Mouse (Mus musculus) stomach, embryonic 14.5 days (tissue): ENCODE results near the gene E030025P04Rik. TPM values are rescaled to one million over a fixed set of nuclear protein-coding genes. Genes with fewer than 3 reads are reported as not detected.

ENCODE experiments used
- ATAC-seq: fragments of 200-750 bp; cut with Nextera tagmentation; 2 replicates; pipeline ENCODE4 v1.8.0; 2017; ENCODE audit warnings: low read depth, moderate TSS enrichment; ENCODE audit not compliant: insufficient number of reproducible peaks, insufficient read depth, low FRiP score
- H3K27ac ChIP-seq: fragments of 300-500 bp; sonication (generic); 2 replicates; pipeline ENCODE4 v1.5.1; 2014; ENCODE audit warnings: mild to moderate bottlenecking, low read length, moderate library complexity, mixed read lengths
- H3K27me3 ChIP-seq: fragments of 300-500 bp; sonication (generic); 2 replicates; pipeline ENCODE4 v1.6.1; 2014; ENCODE audit warnings: low read length, control low read depth, mixed read lengths; ENCODE audit not compliant: control insufficient read depth, insufficient read depth
- H3K36me3 ChIP-seq: fragments of 300-500 bp; sonication (generic); 2 replicates; pipeline ENCODE4 v1.6.1; 2014; ENCODE audit warnings: mild to moderate bottlenecking, control low read depth, low read length, moderate library complexity, mixed read lengths; ENCODE audit not compliant: control insufficient read depth, insufficient read depth
- H3K4me1 ChIP-seq: fragments of 300-500 bp; sonication (generic); 2 replicates; pipeline ENCODE4 v1.6.1; 2014; ENCODE audit warnings: low read length, control low read depth, mixed read lengths; ENCODE audit not compliant: control insufficient read depth, insufficient read depth
- H3K4me2 ChIP-seq: fragments of 300-500 bp; sonication (generic); replicated peaks from 2 replicates; pipeline ENCODE4 v1.6.1; 2014; ENCODE audit warnings: low read depth, low read length, control low read depth
- H3K4me3 ChIP-seq: fragments of 300-500 bp; sonication (generic); 2 replicates; pipeline ENCODE4 v1.5.1; 2014; ENCODE audit warnings: low read depth, low read length, control low read depth
- H3K9ac ChIP-seq: fragments of 300-500 bp; sonication (generic); replicated peaks from 2 replicates; pipeline ENCODE4 v1.6.1; 2014; ENCODE audit warnings: low read depth, mild to moderate bottlenecking, control low read depth, low read length, moderate library complexity, mixed read lengths
- H3K9me3 ChIP-seq: fragments of 300-500 bp; sonication (generic); 2 replicates; pipeline ENCODE4 v1.6.1; 2016; ENCODE audit warnings: low read depth, low read length, control low read depth; ENCODE audit not compliant: control insufficient read depth
- WGBS: fragments of 180-500 bp; shearing (Covaris S2); extraction: QIAGEN DNeasy Blood & Tissue Kit; methylation state at CpG from one replicate; pipeline ENCODE4 v1.1.7; 2014; 5-methylcytosine and 5-hydroxymethylcytosine counted together
- polyA plus RNA-seq: library from polyadenylated mRNA; unstranded; fragments of >200 nt; fragmentation: Nextera tagmentation; extraction: Ambion mirVana; gene quantifications from 2 replicates; pipeline ENCODE4 v1.2.1, GENCODE M21; 2014

Gene E030025P04Rik
- not detected in 2 replicates for polyA plus RNA-seq

GRCm38 (mm10) chr11:109144236-109144635 lies at the start of gene E030025P04Rik:
Gene E030025P04Rik (minus strand): TSS chr11:109144369.
- ATAC-seq: no peak; the same call in 1 of the 2 replicates
- WGBS: 50% methylated on average over 4 of the region's 4 CpGs
- H3K27me3 ChIP-seq: no peaks in the 10 kb centered on the region
- no peak within 1 kb of the TSS for H3K9ac ChIP-seq
- H3K4me3 ChIP-seq: no peak within 1 kb of the TSS
- H3K4me2 ChIP-seq: no peak within 1 kb of the TSS
- H3K36me3 ChIP-seq: no peaks in the 10 kb centered on the region
- no peaks in the 10 kb centered on the region for H3K9me3 ChIP-seq
- H3K4me1 ChIP-seq: peaks cover 4% of the 10 kb centered on the region; the same call in 1 of the 2 replicates
- no peak within 1 kb of the TSS for H3K27ac ChIP-seq

GRCm38 (mm10) chr11:109192673-109193557 lies 48.7 kb upstream of the E030025P04Rik start:
- no peak overlapping the region for H3K4me2 ChIP-seq
- no peaks in the 10 kb centered on the region for H3K36me3 ChIP-seq
- ATAC-seq: peak; percentile 53
- H3K4me3 ChIP-seq: no peak overlapping the region
- no peaks in the 10 kb centered on the region for H3K27me3 ChIP-seq
- H3K9ac ChIP-seq: no peak overlapping the region
- H3K9me3 ChIP-seq: no peaks in the 10 kb centered on the region
- 46% methylated on average over 15 of the region's 15 CpGs for WGBS
- H3K4me1 ChIP-seq: no peaks in the 10 kb centered on the region
- no peak overlapping the region for H3K27ac ChIP-seq

- ATAC-seq: no peak
- H3K27me3 ChIP-seq: no peaks in the 10 kb centered on the region
- no peak overlapping the region for H3K4me3 ChIP-seq
- H3K27ac ChIP-seq: no peak overlapping the region
- no peak overlapping the region for H3K4me2 ChIP-seq
- H3K36me3 ChIP-seq: no peaks in the 10 kb centered on the region
- no peaks in the 10 kb centered on the region for H3K4me1 ChIP-seq
- WGBS: 85% methylated on average over 5 of the region's 5 CpGs
- H3K9me3 ChIP-seq: no peaks in the 10 kb centered on the region
- H3K9ac ChIP-seq: no peak overlapping the region
Observed at GRCm38 (mm10) chr11:109188235-109188634, 44.1 kb upstream of the E030025P04Rik start.

GRCm38 (mm10) chr11:109187631-109188184 lies 43.5 kb upstream of the E030025P04Rik start:
- Histone ChIP-seq H3K36me3 (no peaks in the 10 kb centered on the region), H3K9ac (no peak overlapping the region), H3K27ac (no peak overlapping the region), H3K27me3 (no peaks in the 10 kb centered on the region), H3K9me3 (no peaks in the 10 kb centered on the region), H3K4me2 (no peak overlapping the region), H3K4me3 (no peak overlapping the region), H3K4me1 (no peaks in the 10 kb centered on the region)
- ATAC-seq: no peak
- 71% methylated on average over 6 of the region's 6 CpGs for WGBS

- ATAC-seq: no peak
- WGBS: 50% methylated on average over 7 of the region's 7 CpGs
- no peak overlapping the region for H3K4me3 ChIP-seq
- H3K27ac ChIP-seq: no peak overlapping the region
- no peaks in the 10 kb centered on the region for H3K4me1 ChIP-seq
- no peak overlapping the region for H3K4me2 ChIP-seq
- no peak overlapping the region for H3K9ac ChIP-seq
- no peaks in the 10 kb centered on the region for H3K27me3 ChIP-seq
- H3K9me3 ChIP-seq: no peaks in the 10 kb centered on the region
- H3K36me3 ChIP-seq: no peaks in the 10 kb centered on the region
Observed at GRCm38 (mm10) chr11:109181118-109181517, 36.9 kb upstream of the E030025P04Rik start.

GRCm38 (mm10) chr11:109180290-109180689 lies 36.1 kb upstream of the E030025P04Rik start:
- Histone ChIP-seq H3K9me3 (no peaks in the 10 kb centered on the region), H3K4me1 (no peaks in the 10 kb centered on the region), H3K27ac (no peak overlapping the region), H3K4me2 (no peak overlapping the region), H3K9ac (no peak overlapping the region), H3K36me3 (no peaks in the 10 kb centered on the region), H3K27me3 (no peaks in the 10 kb centered on the region), H3K4me3 (no peak overlapping the region)
- WGBS: 79% methylated on average over 11 of the region's 11 CpGs
- no peak for ATAC-seq

- Histone ChIP-seq H3K9ac (no peak overlapping the region), H3K4me3 (no peak overlapping the region), H3K4me2 (no peak overlapping the region), H3K27ac (no peak overlapping the region), H3K4me1 (no peaks in the 10 kb centered on the region), H3K27me3 (no peaks in the 10 kb centered on the region), H3K9me3 (no peaks in the 10 kb centered on the region), H3K36me3 (no peaks in the 10 kb centered on the region)
- ATAC-seq: no peak; the same call in 1 of the 2 replicates
- WGBS: 56% methylated on average over 8 of the region's 8 CpGs
Observed at GRCm38 (mm10) chr11:109178788-109179518, 34.8 kb upstream of the E030025P04Rik start.

GRCm38 (mm10) chr11:109175376-109175969 lies 31.3 kb upstream of the E030025P04Rik start:
- 89% methylated on average over 8 of the region's 8 CpGs for whole genome bisulfite sequencing
- no peaks in the 10 kb centered on the region for H3K9me3 ChIP-seq
- no peaks in the 10 kb centered on the region for H3K36me3 ChIP-seq
- no peaks in the 10 kb centered on the region for H3K4me1 ChIP-seq
- H3K27me3 ChIP-seq: no peaks in the 10 kb centered on the region
- H3K27ac ChIP-seq: no peak overlapping the region
- H3K4me3 ChIP-seq: no peak overlapping the region
- no peak for ATAC-seq
- H3K9ac ChIP-seq: no peak overlapping the region
- H3K4me2 ChIP-seq: no peak overlapping the region
